Mouse (Mus musculus) embryonic fibroblast, embryonic 13.5 days (primary cell): Measurements from ENCODE around the gene Gm9958.

Source experiments
- CTCF ChIP-seq: IDR thresholded peaks from 2 replicates; pipeline ENCODE4 v1.5.1; 2011; ENCODE audit warnings: mild to moderate bottlenecking, control low read depth, low read length, moderate library complexity, borderline replicate concordance; ENCODE audit not compliant: insufficient read depth
- POLR2A ChIP-seq: IDR thresholded peaks from 2 replicates; pipeline ENCODE4 v1.6.1; 2011; ENCODE audit warnings: low read depth, mild to moderate bottlenecking, control low read depth, low read length, moderate library complexity

DNA sequence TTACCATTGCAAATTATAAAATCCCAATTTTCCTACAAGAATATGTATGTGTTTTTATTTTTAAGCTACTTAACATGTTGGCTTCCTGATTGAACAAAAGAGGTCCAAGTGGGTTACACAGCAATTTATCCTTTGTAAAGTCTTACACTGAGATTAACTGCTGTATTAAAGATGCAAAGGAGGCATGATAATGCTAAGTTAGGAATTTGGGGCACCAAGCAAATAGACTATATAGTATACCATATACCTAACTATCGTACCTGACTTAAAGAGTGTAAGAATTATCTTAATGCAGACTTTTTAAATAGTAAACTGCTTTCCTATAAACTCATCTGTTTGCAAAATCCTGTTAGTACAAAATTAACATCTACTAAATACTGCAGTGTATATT is 27.1 kb upstream of the Gm9958 start:
- no peak for TF ChIP-seq CTCF
- no peak for TF ChIP-seq POLR2A
